Mouse (Mus musculus) embryonic facial prominence, embryonic 13.5 days (tissue): ENCODE results near the gene Ddias. TPM values are rescaled to one million over a fixed set of nuclear protein-coding genes. Genes with fewer than 3 reads are reported as not detected.
A peak's percentile ranks its signal among the peaks of the same experiment; 100 is the strongest.

ENCODE experiments used
- ATAC-seq: fragments of 200-750 bp; cut with Nextera tagmentation; 2 replicates; pipeline ENCODE4 v1.8.0; 2017; ENCODE audit warnings: low read depth; ENCODE audit not compliant: insufficient number of reproducible peaks, insufficient read depth, low FRiP score, low TSS enrichment
- H3K27ac ChIP-seq: fragments of 300-500 bp; sonication (generic); 2 replicates; pipeline ENCODE4 v1.5.1; 2015; ENCODE audit warnings: moderate library complexity, mild to moderate bottlenecking, inconsistent platforms
- H3K27me3 ChIP-seq: fragments of 300-500 bp; sonication (generic); 2 replicates; pipeline ENCODE4 v1.6.1; 2015; ENCODE audit warnings: mild to moderate bottlenecking, inconsistent platforms
- H3K36me3 ChIP-seq: fragments of 300-500 bp; sonication (generic); 2 replicates; pipeline ENCODE4 v1.6.1; 2015; ENCODE audit warnings: mild to moderate bottlenecking, inconsistent platforms
- H3K4me1 ChIP-seq: fragments of 300-500 bp; sonication (generic); 2 replicates; pipeline ENCODE4 v1.6.1; 2015; ENCODE audit warnings: inconsistent platforms
- H3K4me2 ChIP-seq: fragments of 300-500 bp; sonication (generic); 2 replicates; pipeline ENCODE4 v1.6.1; 2015; ENCODE audit warnings: moderate library complexity, mild to moderate bottlenecking, inconsistent platforms
- H3K4me3 ChIP-seq: fragments of 300-500 bp; sonication (generic); 2 replicates; pipeline ENCODE4 v1.5.1; 2015; ENCODE audit warnings: mild to moderate bottlenecking, inconsistent platforms
- H3K9ac ChIP-seq: fragments of 300-500 bp; sonication (generic); 2 replicates; pipeline ENCODE4 v1.6.1; 2015; ENCODE audit warnings: mild to moderate bottlenecking, inconsistent platforms
- H3K9me3 ChIP-seq: fragments of 300-500 bp; sonication (generic); 2 replicates; pipeline ENCODE4 v1.6.1; 2016; ENCODE audit warnings: inconsistent platforms
- WGBS: fragments of 180-500 bp; shearing (Covaris S2); methylation state at CpG from one replicate; pipeline ENCODE4 v1.1.7; 2015; ENCODE audit warnings: mixed read lengths; 5-methylcytosine and 5-hydroxymethylcytosine counted together
- polyA plus RNA-seq: library from polyadenylated mRNA; unstranded; fragments of >200 nt; fragmentation: Nextera tagmentation; extraction: Ambion mirVana; gene quantifications from 2 replicates; pipeline ENCODE4 v1.2.1, GENCODE M21; 2015

The Ddias gene
- polyA plus RNA-seq, 1 experiment from 2014 or later: 14.3 TPM

DNA sequence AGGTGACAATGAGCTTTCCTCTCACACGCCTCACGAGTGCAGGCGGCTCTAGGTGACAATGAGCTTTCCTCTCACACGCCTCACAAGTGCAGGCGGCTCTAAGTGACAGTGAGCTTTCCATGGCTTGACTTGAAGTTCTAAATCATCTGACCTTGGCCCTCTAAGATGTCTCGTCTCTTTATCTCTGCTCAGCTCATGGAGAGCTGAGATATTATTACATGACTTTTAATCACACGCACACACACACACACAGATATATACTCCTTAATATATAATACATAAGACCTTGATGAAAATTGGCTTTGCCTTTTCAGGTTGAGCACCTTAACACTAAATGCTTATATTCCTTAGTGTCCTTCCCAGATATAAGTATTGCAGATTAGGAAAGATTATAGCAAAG, 12.8 kb upstream of the Ddias start:
- 92% methylated on average over 7 of the region's 7 CpGs for WGBS
- H3K4me1 ChIP-seq: no peaks in the 10 kb centered on the region
- no peak overlapping the region for H3K27ac ChIP-seq
- no peak overlapping the region for H3K4me2 ChIP-seq
- H3K36me3 ChIP-seq: no peaks in the 10 kb centered on the region
- no peaks in the 10 kb centered on the region for H3K27me3 ChIP-seq
- no peak overlapping the region for H3K9ac ChIP-seq
- no peak overlapping the region for H3K4me3 ChIP-seq
- H3K9me3 ChIP-seq: no peaks in the 10 kb centered on the region
- no peak for ATAC-seq

DNA sequence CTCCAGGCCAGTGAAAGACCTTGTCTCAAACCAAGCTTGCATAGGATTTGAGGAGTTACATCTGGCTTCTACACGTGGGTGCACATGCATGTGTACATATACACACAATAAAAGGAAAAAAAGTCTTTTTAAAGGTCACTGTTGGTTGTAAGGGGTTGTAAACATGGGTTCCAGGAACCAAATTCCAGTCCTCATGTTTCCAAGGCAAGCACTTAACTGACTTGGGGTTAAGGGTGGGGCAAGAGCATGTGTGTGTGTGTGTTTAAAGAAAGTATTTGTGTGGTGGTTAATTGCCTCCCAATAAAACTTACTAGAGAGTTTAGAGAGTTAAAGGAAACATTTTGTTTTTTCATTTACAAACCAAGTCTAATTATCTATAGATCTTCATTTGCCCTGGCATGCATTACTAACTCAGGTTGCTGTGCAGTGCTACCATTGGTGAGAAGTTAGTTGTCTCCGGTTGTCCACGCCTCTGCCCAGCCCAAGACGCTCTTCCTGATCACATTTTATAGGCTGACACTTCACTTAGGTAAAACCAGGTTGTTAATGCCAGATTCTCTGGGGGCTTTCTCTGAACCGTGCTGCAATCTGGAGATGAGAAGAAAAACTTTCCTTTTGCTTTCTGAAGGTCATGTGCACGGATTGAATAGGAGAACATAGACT, 11.1 kb upstream of the Ddias start:
- H3K27ac ChIP-seq: no peak overlapping the region
- no peak overlapping the region for H3K9ac ChIP-seq
- H3K4me1 ChIP-seq: no peaks in the 10 kb centered on the region
- H3K4me3 ChIP-seq: no peak overlapping the region
- WGBS: 79% methylated on average over 6 of the region's 6 CpGs
- no peaks in the 10 kb centered on the region for H3K27me3 ChIP-seq
- H3K4me2 ChIP-seq: no peak overlapping the region
- H3K36me3 ChIP-seq: no peaks in the 10 kb centered on the region
- H3K9me3 ChIP-seq: no peaks in the 10 kb centered on the region
- no peak for ATAC-seq

DNA sequence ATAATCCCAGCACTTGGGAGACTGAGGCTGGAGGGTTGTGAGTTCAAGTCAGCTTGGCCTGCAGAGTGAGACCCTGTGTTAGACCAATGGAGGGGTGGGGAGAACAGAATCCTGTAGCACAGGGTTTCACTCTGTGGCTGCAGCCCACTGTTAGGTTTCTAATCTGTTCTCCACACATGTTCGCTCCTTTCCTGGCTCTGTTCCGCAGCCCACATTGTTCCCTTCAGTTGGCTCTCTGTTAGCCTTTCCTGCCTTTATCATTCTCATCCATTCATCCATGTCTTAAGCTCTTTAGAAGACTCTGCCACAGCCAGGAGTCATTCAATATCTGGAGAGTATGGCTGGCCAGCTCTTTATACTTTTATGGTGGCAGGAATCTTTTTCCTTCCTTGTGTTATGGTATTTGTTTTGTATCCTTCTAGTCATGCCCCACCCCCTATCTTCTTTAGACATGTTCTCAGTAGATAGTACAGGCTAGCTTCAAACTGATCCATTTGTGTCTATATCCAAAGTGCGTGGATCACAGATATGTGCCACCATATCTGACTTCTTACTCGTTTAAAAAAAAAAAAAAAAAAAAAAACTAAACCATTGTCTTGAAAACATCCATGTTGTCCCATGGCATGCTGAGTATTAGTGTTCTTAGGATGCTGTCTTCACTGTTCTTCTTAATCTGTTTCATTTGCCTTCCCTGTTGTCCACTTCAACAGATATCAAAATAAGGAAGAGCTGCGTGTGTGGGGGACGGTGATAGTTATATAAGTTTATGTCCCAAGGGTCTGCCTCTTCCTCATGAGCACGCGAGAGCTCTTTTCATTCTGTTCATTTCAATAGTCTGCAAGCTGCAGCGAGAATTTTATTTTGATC, 10.0 kb upstream of the Ddias start:
- Histone ChIP-seq H3K9ac (no peak overlapping the region), H3K4me1 (no peaks in the 10 kb centered on the region), H3K27ac (no peak overlapping the region), H3K4me2 (no peak overlapping the region), H3K27me3 (no peaks in the 10 kb centered on the region), H3K36me3 (no peaks in the 10 kb centered on the region), H3K4me3 (no peak overlapping the region), H3K9me3 (no peaks in the 10 kb centered on the region)
- no peak for ATAC-seq
- 91% methylated on average over 9 of the region's 9 CpGs for WGBS

DNA sequence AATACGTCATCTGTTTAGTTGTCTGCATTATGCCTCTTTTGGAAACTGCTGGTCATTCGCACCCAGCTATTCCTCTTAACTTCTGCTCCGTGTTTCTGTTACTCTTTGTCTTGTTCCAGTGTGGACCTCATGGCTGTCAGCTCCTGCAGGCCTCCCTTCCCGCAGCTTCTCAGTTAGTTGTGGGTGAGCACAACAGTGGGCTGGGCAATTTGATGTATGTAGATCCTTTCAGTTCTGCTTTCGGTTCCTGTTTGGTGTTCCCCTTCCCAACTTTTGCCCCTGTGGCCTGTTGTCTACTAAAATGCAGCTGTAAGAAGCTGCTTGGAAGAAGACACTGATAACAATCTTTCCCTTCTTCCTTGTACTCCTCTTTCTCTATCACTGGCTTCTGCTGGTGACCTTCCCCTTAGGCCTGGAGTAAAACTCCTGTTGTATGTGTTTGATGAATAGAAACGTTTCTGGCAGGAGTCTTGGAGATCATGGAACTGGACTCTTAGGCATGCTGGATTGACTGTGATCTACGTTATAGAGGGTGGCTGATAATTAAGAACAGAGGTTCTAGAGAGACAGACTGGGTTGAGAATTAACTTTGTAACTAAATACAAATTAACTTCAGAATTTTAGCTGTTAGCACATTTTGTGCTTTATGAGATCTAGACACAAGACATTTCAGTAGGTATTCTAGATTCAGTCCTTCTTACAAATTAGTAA, 4.7 kb upstream of the Ddias start:
- no peak for ATAC-seq
- 76% methylated on average over 7 of the region's 7 CpGs for WGBS
- Histone ChIP-seq H3K36me3 (no peaks in the 10 kb centered on the region), H3K4me1 (peaks cover 7% of the 10 kb centered on the region), H3K9ac (no peak overlapping the region), H3K9me3 (no peaks in the 10 kb centered on the region), H3K27ac (no peak overlapping the region), H3K4me2 (no peak overlapping the region), H3K4me3 (no peak overlapping the region), H3K27me3 (no peaks in the 10 kb centered on the region)

DNA sequence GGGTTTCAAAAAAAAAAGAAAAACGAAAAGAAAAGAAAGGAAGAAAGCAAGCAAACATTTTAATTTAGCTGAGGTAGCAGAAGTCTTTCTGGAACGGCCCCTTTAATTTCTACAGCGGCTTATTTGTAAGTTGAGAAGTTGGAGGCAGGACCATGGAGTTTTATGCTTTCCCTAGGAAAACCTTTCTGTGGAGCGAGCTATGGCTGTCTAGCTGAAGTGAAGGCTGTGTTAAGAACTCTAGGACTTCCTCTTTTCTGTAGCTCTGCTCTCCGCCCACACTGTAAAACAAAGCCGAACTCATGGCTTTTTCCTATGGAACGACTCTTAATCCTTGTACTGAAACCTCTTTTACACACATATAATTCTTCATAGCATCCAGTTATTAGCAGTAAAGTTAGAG, 2.5 kb upstream of the Ddias start:
- H3K27me3 ChIP-seq: no peaks in the 10 kb centered on the region
- H3K4me2 ChIP-seq: peak overlapping the region; percentile 73
- peaks cover 13% of the 10 kb centered on the region for H3K4me1 ChIP-seq
- 16% methylated on average over 7 of the region's 7 CpGs for WGBS
- ATAC-seq: no peak
- peak overlapping the region; percentile 88 for H3K27ac ChIP-seq
- H3K9ac ChIP-seq: peak overlapping the region; percentile 54; the same call in 1 of the 2 replicates
- no peaks in the 10 kb centered on the region for H3K36me3 ChIP-seq
- H3K9me3 ChIP-seq: no peaks in the 10 kb centered on the region
- H3K4me3 ChIP-seq: peak overlapping the region; percentile 69

GRCm38 (mm10) chr7:92876066-92876465, 2.0 kb upstream of the Ddias start:
- 34% methylated on average over 3 of the region's 3 CpGs for WGBS
- peak overlapping the region; percentile 69 for H3K4me3 ChIP-seq
- no peaks in the 10 kb centered on the region for H3K27me3 ChIP-seq
- peak overlapping the region; percentile 88 for H3K27ac ChIP-seq
- no peaks in the 10 kb centered on the region for H3K36me3 ChIP-seq
- ATAC-seq: no peak
- H3K4me1 ChIP-seq: peaks cover 13% of the 10 kb centered on the region
- no peak overlapping the region for H3K9ac ChIP-seq
- H3K4me2 ChIP-seq: peak overlapping the region; percentile 73
- no peaks in the 10 kb centered on the region for H3K9me3 ChIP-seq

- Histone ChIP-seq H3K4me1 (peaks cover 13% of the 10 kb centered on the region), H3K4me2 (peak overlapping the region; percentile 73), H3K4me3 (peak overlapping the region; percentile 69), H3K9me3 (no peaks in the 10 kb centered on the region), H3K27ac (peak overlapping the region; percentile 98), H3K27me3 (no peaks in the 10 kb centered on the region), H3K9ac (peak overlapping the region; percentile 81), H3K36me3 (no peaks in the 10 kb centered on the region)
- ATAC-seq: peak; percentile 88
- under 1% methylated on average over 29 of the region's 29 CpGs for WGBS
Measured at GRCm38 (mm10) chr7:92874761-92875408, 838 bp upstream of the Ddias start.

DNA sequence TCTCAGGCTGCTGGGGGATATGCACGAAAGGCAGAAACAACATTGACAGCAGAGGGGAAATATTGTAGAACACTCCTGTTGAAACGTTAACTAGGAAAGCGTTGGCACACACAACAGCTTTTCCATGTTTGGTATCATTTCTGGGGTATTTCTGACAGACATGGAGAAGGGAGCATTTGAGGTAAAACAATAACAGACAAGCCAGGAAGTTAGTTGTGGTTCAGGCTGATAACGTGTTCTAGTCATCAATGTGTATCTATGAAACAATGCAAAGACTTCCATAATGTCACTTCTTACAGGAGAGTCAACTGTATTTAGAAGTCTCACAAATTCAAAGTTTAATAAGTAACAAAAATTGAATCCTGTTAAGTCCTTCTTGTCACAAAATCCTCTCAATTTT, 2.5 kb downstream of the Ddias start:
- no peak for ATAC-seq
- H3K9me3 ChIP-seq: no peaks in the 10 kb centered on the region
- H3K36me3 ChIP-seq: no peaks in the 10 kb centered on the region
- 91% methylated on average over 4 of the region's 4 CpGs for WGBS
- H3K4me2 ChIP-seq: no peak overlapping the region
- peaks cover 13% of the 10 kb centered on the region for H3K4me1 ChIP-seq
- H3K9ac ChIP-seq: no peak overlapping the region
- no peak overlapping the region for H3K4me3 ChIP-seq
- no peak overlapping the region for H3K27ac ChIP-seq
- H3K27me3 ChIP-seq: no peaks in the 10 kb centered on the region

DNA sequence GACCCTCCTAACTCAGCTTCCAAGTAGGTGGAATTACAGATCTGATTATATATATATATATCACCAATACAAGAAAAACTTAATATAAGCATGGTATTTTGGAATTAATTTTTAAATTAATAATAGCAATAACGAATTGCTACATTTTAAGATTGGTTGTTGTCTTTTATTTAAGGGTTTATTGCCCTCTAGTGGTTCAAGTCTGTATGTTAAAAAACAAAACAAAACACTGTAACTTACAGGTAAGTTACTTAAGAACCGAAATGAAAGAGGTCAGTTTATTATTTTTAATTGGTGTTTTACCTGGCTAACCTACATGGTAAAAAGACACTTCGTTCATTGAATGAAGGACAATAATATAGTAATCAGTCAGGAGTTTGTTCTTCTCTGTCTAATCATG, 3.9 kb downstream of the Ddias start:
- ATAC-seq: no peak
- no peak overlapping the region for H3K9ac ChIP-seq
- WGBS: 58% methylated on average over 3 of the region's 3 CpGs

GRCm38 (mm10) chr7:92866526-92866925, 7.5 kb downstream of the Ddias start:
- Histone ChIP-seq H3K27ac (no peak overlapping the region), H3K27me3 (no peaks in the 10 kb centered on the region), H3K9ac (no peak overlapping the region), H3K9me3 (no peaks in the 10 kb centered on the region), H3K4me2 (no peak overlapping the region), H3K4me1 (no peaks in the 10 kb centered on the region), H3K36me3 (no peaks in the 10 kb centered on the region; the same call in 1 of the 2 replicates), H3K4me3 (no peak overlapping the region)
- 27% methylated on average over 2 of the region's 2 CpGs for WGBS
- ATAC-seq: no peak

More for the DNA sequence above, 3.9 kb downstream of the Ddias start:
- no peaks in the 10 kb centered on the region for H3K9me3 ChIP-seq
- H3K4me2 ChIP-seq: no peak overlapping the region
- no peak overlapping the region for H3K4me3 ChIP-seq
- H3K4me1 ChIP-seq: peaks cover 6% of the 10 kb centered on the region
- no peaks in the 10 kb centered on the region for H3K36me3 ChIP-seq
- H3K27me3 ChIP-seq: no peaks in the 10 kb centered on the region
- H3K27ac ChIP-seq: no peak overlapping the region

DNA sequence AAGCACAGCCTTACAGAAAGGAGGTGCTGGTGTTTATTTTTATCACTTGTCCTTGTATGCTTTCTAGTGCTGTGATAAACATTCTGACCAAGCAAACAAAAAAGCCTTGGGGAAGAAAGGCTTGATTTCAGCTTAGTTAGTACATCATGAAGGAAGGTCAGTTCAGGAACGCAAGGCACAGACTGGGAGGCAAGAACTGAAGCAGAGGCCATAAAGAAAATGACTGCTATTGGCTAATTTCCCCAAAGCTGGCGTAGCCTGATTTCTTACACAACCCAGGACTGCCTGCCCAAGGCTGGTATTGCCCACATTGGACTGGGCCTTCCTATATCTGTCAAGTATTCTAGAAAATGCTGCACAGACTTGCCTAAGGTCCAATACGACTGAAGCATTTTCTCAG, 25.8 kb downstream of the Ddias start:
- ATAC-seq: no peak
- WGBS: 87% methylated on average over 3 of the region's 3 CpGs
- Histone ChIP-seq H3K9me3 (no peaks in the 10 kb centered on the region), H3K27ac (no peak overlapping the region), H3K9ac (no peak overlapping the region), H3K4me2 (no peak overlapping the region), H3K4me3 (no peak overlapping the region), H3K4me1 (no peaks in the 10 kb centered on the region), H3K36me3 (no peaks in the 10 kb centered on the region), H3K27me3 (no peaks in the 10 kb centered on the region)
